Comparison of ENCODE assay signal across 7 mouse cellular contexts in genomic region chr2:157135014-157135413, GRCm38 (mm10). TPM values are rescaled to one million over a fixed set of nuclear protein-coding genes. Genes with fewer than 3 reads are reported as not detected.
DNase-seq lines count a peak whose midpoint lies in the region; ATAC-seq lines count a peak whose summit lies in the region.

Gene Samhd1 (minus strand): TSS chr2:157135265.

- H3K9ac ChIP-seq in midbrain, embryonic 13.5 days (replicated peaks) = peak within 1 kb of the TSS; percentile 70

- H3K4me3 ChIP-seq in embryonic facial prominence, embryonic 10.5 days = peak within 1 kb of the TSS; percentile 78
- peak within 1 kb of the TSS; percentile 82 for H3K4me3 ChIP-seq in limb, embryonic 10.5 days
- H3K4me3 ChIP-seq in midbrain, embryonic 13.5 days (replicated peaks) = peak within 1 kb of the TSS; percentile 65

- H3K36me3 ChIP-seq in embryonic facial prominence, embryonic 10.5 days (replicated peaks) = no peaks in the 10 kb centered on the region
- H3K36me3 ChIP-seq in limb, embryonic 10.5 days = no peaks in the 10 kb centered on the region
- H3K36me3 ChIP-seq in midbrain, embryonic 13.5 days = no peaks in the 10 kb centered on the region

- H3K27me3 ChIP-seq in embryonic facial prominence, embryonic 10.5 days (replicated peaks; ENCODE audit: low read depth, poor library complexity, severe bottlenecking) = no peaks in the 10 kb centered on the region
- H3K27me3 ChIP-seq in limb, embryonic 10.5 days (ENCODE audit: low read depth, poor library complexity, severe bottlenecking) = no peaks in the 10 kb centered on the region
- no peaks in the 10 kb centered on the region for H3K27me3 ChIP-seq in midbrain, embryonic 13.5 days

- peak; percentile 77 for ATAC-seq in granulocyte monocyte progenitor cell, adult 5-6 weeks (replicated peaks; ENCODE audit: poor library complexity, severe bottlenecking)
- peak; percentile 95 for ATAC-seq in midbrain, embryonic 13.5 days

- peak within 1 kb of the TSS; percentile 90 for H3K4me2 ChIP-seq in midbrain, embryonic 13.5 days (replicated peaks)

- peak; percentile 97 for DNase-seq in adrenal gland, postnatal 10 days
- peak; percentile 96 for DNase-seq in embryonic facial prominence, embryonic 10.5 days (ENCODE audit: low spot score)
- DNase-seq in kidney, adult 11 months = peak; percentile 95
- DNase-seq in limb, embryonic 10.5 days (ENCODE audit: low spot score) = peak; percentile 95
- DNase-seq in spleen, adult 12 weeks (ENCODE audit: low spot score) = peak; percentile 94

- WGBS in embryonic facial prominence, embryonic 10.5 days = under 1% methylated on average over 32 of the region's 32 CpGs
- under 1% methylated on average over 32 of the region's 32 CpGs for WGBS in limb, embryonic 10.5 days
- 0% methylated on average over 32 of the region's 32 CpGs for WGBS in midbrain, embryonic 13.5 days

- 0 out of 2 replicates have a peak, but pooled peaks cover 9% of the 10 kb centered on the region for H3K4me1 ChIP-seq in embryonic facial prominence, embryonic 10.5 days
- H3K4me1 ChIP-seq in limb, embryonic 10.5 days = peaks cover 16% of the 10 kb centered on the region
- peaks cover 9% of the 10 kb centered on the region; the same call in 1 of the 2 replicates for H3K4me1 ChIP-seq in midbrain, embryonic 13.5 days (replicated peaks)

- peaks cover 4% of the 10 kb centered on the region; the same call in 1 of the 2 replicates for H3K9me3 ChIP-seq in embryonic facial prominence, embryonic 10.5 days
- no peaks in the 10 kb centered on the region; the same call in 1 of the 2 replicates for H3K9me3 ChIP-seq in limb, embryonic 10.5 days (replicated peaks)
- H3K9me3 ChIP-seq in midbrain, embryonic 13.5 days = no peaks in the 10 kb centered on the region; the same call in 1 of the 2 replicates

- H3K27ac ChIP-seq in embryonic facial prominence, embryonic 10.5 days (replicated peaks) = peak within 1 kb of the TSS; percentile 88
- peak within 1 kb of the TSS; percentile 84 for H3K27ac ChIP-seq in limb, embryonic 10.5 days
- no peak within 1 kb of the TSS for H3K27ac ChIP-seq in midbrain, embryonic 13.5 days

RNA-seq across cellular contexts. Expression of gene Samhd1, which starts in this region (rescaled TPM):
- 10 to 100 TPM; 26.7 to 31.4 TPM for total RNA-seq in adrenal gland, postnatal 10 days (2021)
- polyA plus RNA-seq in embryonic facial prominence, embryonic 10.5 days (2016; fragmentation: Nextera tagmentation; extraction: Ambion mirVana) = 26.7 and 27.8 TPM in 2 replicates
- 65.3 and 71.3 TPM in 2 replicates for total RNA-seq in granulocyte monocyte progenitor cell, adult 5-6 weeks (2014; fragmentation: Nextera tagmentation)
- total RNA-seq in granulocyte monocyte progenitor cell, adult 5-6 weeks (2017) = 77.6 and 88.2 TPM in 2 replicates
- polyA plus RNA-seq in limb, embryonic 10.5 days (2016; fragmentation: Nextera tagmentation; extraction: Ambion mirVana) = 24.0 and 27.3 TPM in 2 replicates
- 10.9 and 12.1 TPM in 2 replicates for polyA plus RNA-seq in midbrain, embryonic 13.5 days (2015; fragmentation: Nextera tagmentation; extraction: Ambion mirVana)
